ENCODE assay signal across 9 mouse cellular contexts in genomic region chr4:95106881-95107665, GRCm38 (mm10). TPM values are rescaled to one million over a fixed set of nuclear protein-coding genes. Genes with fewer than 3 reads are reported as not detected.
A peak's percentile ranks its signal among the peaks of the same experiment; 100 is the strongest.
DNase-seq lines count a peak whose midpoint lies in the region; ATAC-seq and TF ChIP-seq lines count a peak whose summit lies in the region.
"Had no signal": no experiment of that assay in that cellular context is flagged by ENCODE, and none has a peak within 500 bp of the region (broad histone marks: within the 10 kb centered on the region; RNA-seq: fewer than 3 reads in every experiment).

No protein-coding gene starts in this region.

- peak overlapping the region; percentile 86 for H3K27ac ChIP-seq in kidney, embryonic 16.5 days (ENCODE audit: low read length)
- H3K27ac ChIP-seq in hindbrain, postnatal 0 days: no peak overlapping the region
- H3K27ac ChIP-seq: embryonic facial prominence, embryonic 15.5 days had no signal

- H3K27me3 ChIP-seq in kidney, embryonic 16.5 days (ENCODE audit: insufficient read depth, low read length): no peaks in the 10 kb centered on the region
- no peaks in the 10 kb centered on the region for H3K27me3 ChIP-seq in hindbrain, postnatal 0 days (ENCODE audit: insufficient read depth, low read length)

- H3K9me3 ChIP-seq in kidney, embryonic 16.5 days (ENCODE audit: low read length): no peaks in the 10 kb centered on the region
- no peaks in the 10 kb centered on the region for H3K9me3 ChIP-seq in hindbrain, postnatal 0 days (ENCODE audit: low read length)
- H3K9me3 ChIP-seq: embryonic facial prominence, embryonic 15.5 days had no signal

- WGBS in kidney, embryonic 16.5 days: 24% methylated on average over 10 of the region's 10 CpGs
- 74% methylated on average over 10 of the region's 10 CpGs for WGBS in hindbrain, postnatal 0 days

- TF ChIP-seq CTCF in hindbrain, postnatal 0 days (IDR thresholded peaks at IDR 0.05; ENCODE audit: low read depth): no peak

- no peak overlapping the region for H3K4me3 ChIP-seq in kidney, embryonic 16.5 days (ENCODE audit: low read length)
- no peak overlapping the region for H3K4me3 ChIP-seq in hindbrain, postnatal 0 days (ENCODE audit: low read length)

- no peaks in the 10 kb centered on the region for H3K36me3 ChIP-seq in kidney, embryonic 16.5 days (ENCODE audit: insufficient read depth, low read length)
- no peaks in the 10 kb centered on the region for H3K36me3 ChIP-seq in hindbrain, postnatal 0 days (ENCODE audit: insufficient read depth, low read length)
- H3K36me3 ChIP-seq: embryonic facial prominence, embryonic 15.5 days had no signal

- ATAC-seq in kidney, embryonic 16.5 days (ENCODE audit: low FRiP score, low TSS enrichment): peak; percentile 75
- peak; percentile 29; the same call in 1 of the 2 replicates for ATAC-seq in neutrophil, adult 5-6 weeks (ENCODE audit: extremely low read depth, insufficient number of reproducible peaks, low FRiP score, poor library complexity, severe bottlenecking)
- ATAC-seq in hindbrain, postnatal 0 days: no peak

- no peak for DNase-seq in kidney, adult 8-10 months
- peak; percentile 4 to 12 for DNase-seq in CD8-positive naive resting alpha-beta T cell, adult 2 months (ENCODE audit: low read depth in 2 of 2, low spot score in 2 of 2)
- DNase-seq in induced T-regulatory cell, adult 2 months (ENCODE audit: low read depth): peak; percentile 63
- DNase-seq in c-Kit-positive CD71-positive TER-119-positive erythroid progenitor cells, embryonic 14.5 days (ENCODE audit: low spot score): no peak
- no peak for DNase-seq in cerebellum, postnatal 10 days
- no peak for DNase-seq in hindbrain, postnatal 0 days (ENCODE audit: low spot score)

- H3K4me1 ChIP-seq in kidney, embryonic 16.5 days (ENCODE audit: insufficient read depth, low read length): peaks cover 41% of the 10 kb centered on the region
- H3K4me1 ChIP-seq in hindbrain, postnatal 0 days (ENCODE audit: insufficient read depth, low read length): no peaks in the 10 kb centered on the region; the same call in 1 of the 2 replicates

- H3K4me2 ChIP-seq in kidney, embryonic 16.5 days (replicated peaks; ENCODE audit: low read depth, low read length): peak overlapping the region; percentile 38
- H3K4me2 ChIP-seq in hindbrain, postnatal 0 days (ENCODE audit: low read depth, low read length): no peak overlapping the region

- peak overlapping the region; percentile 51; the same call in 1 of the 2 replicates for H3K9ac ChIP-seq in kidney, embryonic 16.5 days (replicated peaks; ENCODE audit: low read length)
- H3K9ac ChIP-seq in hindbrain, postnatal 0 days (replicated peaks; ENCODE audit: low read length): no peak overlapping the region
- H3K9ac ChIP-seq: embryonic facial prominence, embryonic 15.5 days had no signal

RNA-seq across cellular contexts. Expression of gene Jun, which starts 55.1 kb away (rescaled TPM):
- polyA plus RNA-seq in kidney, embryonic 16.5 days (2015; fragmentation: Nextera tagmentation; extraction: Ambion mirVana): 71.9 and 73.0 TPM in 2 replicates
- 106 TPM in 2 replicates for total RNA-seq in neutrophil, adult 5-6 weeks (2017)
- total RNA-seq in hindbrain, postnatal 0 days (2014; rRNA removed): 74.4 and 86.4 TPM in 2 replicates
- polyA plus RNA-seq in hindbrain, postnatal 0 days (2015; fragmentation: Nextera tagmentation; extraction: Ambion mirVana): 57.5 and 59.9 TPM in 2 replicates

Comparison
In these comparisons a context has a peak if more than half of its experiments do, and no peak if none do; other contexts are left out.
1. DNase-seq: peak in CD8-positive naive resting alpha-beta T cell, adult 2 months (2 of 2) and induced T-regulatory cell, adult 2 months (single experiment); none in kidney, adult 8-10 months (0 of 2), c-Kit-positive CD71-positive TER-119-positive erythroid progenitor cells, embryonic 14.5 days (single experiment), cerebellum, postnatal 10 days (0 of 2) and hindbrain, postnatal 0 days (single experiment).